Mouse (Mus musculus) embryo, embryonic 11.5 days (tissue): Measurements from ENCODE around the gene Ciao2a.

ENCODE experiments used
- DNase-seq: peaks from one replicate; pipeline ENCODE4 v3.0.0-alpha.2; 2012; ENCODE audit warnings: low read depth, low spot score

Gene Ciao2a

GRCm38 (mm10) chr9:66120106-66120505 is 6.3 kb upstream of the Ciao2a start:
- DNase-seq: no peak

DNA sequence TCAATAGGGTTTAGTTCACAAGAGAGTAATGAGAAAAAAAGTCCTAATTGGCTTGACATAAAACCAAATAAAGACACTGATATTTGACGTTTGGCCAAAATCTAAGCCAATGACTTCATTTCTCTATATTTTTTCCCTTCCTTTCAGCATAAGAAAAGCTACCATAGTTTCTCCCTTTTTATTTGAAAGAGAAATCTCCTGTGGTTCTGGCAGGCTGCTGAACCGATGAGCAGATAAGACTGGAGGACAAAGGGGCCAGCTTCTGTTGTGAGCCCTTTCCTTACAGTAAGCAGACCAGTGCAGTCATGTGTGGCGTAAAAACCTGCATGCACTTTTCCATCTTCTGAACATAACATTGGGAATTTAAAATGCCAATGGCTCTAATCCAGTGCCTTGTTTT is 5.5 kb upstream of the Ciao2a start:
- no peak for DNase-seq

GRCm38 (mm10) chr9:66121421-66121820 is 5.0 kb upstream of the Ciao2a start:
- no peak for DNase-seq

- no peak for DNase-seq
Observed at GRCm38 (mm10) chr9:66123648-66124047, 2.8 kb upstream of the Ciao2a start.

GRCm38 (mm10) chr9:66124111-66124531 is 2.3 kb upstream of the Ciao2a start:
- DNase-seq: no peak

DNA sequence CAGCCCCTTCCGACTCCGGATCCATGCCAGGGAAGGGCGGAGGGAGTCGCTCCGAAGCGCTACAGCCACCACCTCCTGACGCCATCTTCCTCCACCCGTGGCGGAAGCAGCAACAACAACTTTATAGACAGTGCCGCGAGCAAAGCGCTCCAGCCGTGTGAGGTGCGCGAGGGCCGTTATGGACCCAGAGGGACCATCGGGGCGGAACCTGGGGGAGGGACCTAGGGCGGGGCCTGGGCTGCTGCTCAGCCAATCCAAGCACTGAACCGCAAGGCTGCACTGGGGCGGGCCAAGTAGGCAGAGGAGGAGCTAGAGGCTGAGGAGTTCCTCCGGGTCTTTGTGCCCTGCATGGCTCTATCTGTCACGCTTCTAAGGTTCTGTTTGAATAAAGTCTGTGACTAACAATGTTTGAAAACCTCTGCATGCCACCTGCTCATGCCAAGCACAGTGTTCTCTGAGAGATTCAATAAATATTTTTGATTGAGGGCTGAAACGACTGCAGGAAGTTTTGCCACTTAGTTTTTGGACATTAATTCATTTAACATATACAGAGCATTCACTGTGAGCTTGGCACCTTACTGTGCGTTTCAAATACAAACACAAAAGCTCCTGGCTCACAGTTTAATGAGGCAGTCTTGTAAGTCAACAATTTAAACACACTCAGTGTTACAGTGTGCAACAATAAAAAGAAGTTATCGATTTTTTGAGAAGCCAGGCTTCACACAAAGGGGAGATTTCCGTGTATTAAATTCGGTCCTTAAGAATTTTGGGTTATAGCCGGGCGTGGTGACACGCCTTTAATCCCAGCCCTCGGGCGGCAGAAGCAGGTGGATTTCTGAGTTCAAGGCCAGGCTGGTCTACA is 1.5 kb upstream of the Ciao2a start:
- DNase-seq: peak; percentile 96

DNA sequence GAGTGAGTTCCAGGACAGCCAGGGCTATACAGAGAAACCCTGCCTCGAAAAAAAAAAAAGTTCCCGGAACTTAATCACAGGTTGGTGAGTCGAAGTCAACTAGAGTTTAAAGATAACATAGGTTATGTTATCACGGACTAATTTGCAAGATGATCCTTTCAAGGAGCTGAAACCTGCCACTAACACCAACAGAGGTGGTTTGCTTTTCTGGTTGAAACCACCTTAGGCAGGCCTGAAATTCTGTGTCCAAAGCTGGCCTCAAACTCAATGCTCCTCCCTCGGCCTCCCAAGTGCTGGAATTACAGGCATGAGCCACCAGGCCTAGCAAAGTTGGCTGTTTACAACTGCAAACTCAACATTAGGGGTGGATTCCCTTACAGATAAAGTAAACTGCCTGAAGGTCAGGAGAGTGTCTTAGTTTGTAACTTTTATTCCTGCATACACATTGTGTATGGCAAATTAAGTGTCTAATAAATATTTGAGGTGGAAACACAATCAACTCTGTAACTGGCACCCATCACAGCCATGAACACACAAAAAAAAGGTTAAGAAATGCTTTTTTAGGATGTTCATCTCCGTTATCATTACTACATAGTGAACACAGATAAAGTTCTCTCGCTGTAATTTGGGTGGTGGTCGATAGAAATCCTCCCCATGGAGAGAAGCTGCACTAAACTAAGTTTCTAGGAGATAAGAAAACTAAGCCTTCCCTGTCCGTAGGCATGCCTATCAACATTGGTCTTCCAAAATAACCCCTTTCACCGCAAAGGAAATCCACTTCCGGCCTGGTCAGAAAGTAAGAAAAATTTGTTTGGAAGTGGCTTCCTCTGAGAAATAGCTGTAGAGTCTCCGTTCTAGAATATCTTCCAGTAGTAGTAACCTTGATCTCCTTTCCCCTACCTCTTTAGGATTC is 612 bp upstream of the Ciao2a start:
- DNase-seq: no peak

- no peak for DNase-seq
Observed at GRCm38 (mm10) chr9:66127193-66127546, 759 bp downstream of the Ciao2a start.

GRCm38 (mm10) chr9:66127884-66128283 is 1.5 kb downstream of the Ciao2a start:
- DNase-seq: no peak

- no peak for DNase-seq
Observed at GRCm38 (mm10) chr9:66131466-66131865, 5.1 kb downstream of the Ciao2a start.

GRCm38 (mm10) chr9:66135967-66136366 is 9.6 kb downstream of the Ciao2a start:
- no peak for DNase-seq

GRCm38 (mm10) chr9:66138193-66138592 is 11.8 kb downstream of the Ciao2a start:
- DNase-seq: no peak

DNA sequence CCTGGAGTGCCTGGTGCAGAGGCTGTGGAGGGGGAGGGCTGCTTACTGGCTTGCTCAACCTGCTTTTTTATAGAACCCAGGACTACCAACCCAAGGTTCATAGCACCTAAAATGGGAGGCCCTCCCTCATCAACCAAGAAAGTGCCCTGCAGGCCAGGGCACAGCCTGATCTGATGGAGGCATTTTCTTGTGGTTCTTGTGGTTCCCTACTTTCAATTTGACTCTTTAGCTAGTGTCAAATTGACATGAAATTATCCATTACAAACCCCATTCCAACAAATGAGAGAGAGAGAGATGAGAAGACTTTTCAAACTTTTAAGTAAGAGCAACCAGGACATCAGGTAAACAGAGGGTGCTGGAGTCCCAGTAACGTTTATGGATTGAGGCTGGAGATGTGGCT is 15.9 kb downstream of the Ciao2a start:
- DNase-seq: no peak

DNA sequence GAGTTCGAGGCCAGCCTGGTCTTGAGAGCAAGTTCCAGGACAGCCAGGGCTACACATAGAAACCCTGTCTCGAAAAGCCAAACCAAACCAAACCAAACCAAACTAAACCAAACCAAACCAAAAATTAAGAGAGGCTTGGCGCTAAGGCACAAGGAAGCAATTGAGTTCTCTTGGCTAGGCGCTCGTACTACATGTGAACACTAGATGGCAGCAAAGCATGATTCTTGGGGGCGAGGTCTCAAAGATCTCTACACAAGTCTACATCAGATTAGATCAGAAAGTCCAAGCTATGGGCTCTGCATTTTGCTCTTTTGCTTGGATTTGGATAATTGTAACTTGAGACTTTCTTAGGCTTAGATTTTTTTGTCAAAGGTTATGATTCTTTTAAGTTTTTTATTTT is 17.8 kb downstream of the Ciao2a start:
- DNase-seq: peak; percentile 71

- DNase-seq: no peak
Observed at GRCm38 (mm10) chr9:66146141-66146540, 19.7 kb downstream of the Ciao2a start.

DNA sequence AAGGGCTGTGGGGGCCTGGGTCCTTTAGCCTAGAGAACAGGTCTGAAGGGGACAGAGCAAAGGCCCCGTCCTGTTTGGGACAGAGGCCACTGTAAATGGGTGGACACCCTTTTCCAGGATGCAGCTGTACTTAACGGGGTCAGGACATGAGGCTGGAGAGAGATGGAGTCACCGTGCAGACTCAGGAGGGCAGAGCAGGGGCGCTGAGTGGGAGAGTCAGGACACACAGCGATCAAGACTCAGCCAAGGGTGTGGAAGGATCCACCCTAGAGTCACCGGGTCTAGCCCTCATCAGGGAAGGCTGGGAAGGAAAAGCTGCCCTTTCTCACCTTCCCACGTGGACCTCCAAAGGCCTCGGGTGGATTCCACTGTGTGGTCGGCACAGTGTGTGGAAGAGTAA is 25.6 kb downstream of the Ciao2a start:
- DNase-seq: no peak

DNA sequence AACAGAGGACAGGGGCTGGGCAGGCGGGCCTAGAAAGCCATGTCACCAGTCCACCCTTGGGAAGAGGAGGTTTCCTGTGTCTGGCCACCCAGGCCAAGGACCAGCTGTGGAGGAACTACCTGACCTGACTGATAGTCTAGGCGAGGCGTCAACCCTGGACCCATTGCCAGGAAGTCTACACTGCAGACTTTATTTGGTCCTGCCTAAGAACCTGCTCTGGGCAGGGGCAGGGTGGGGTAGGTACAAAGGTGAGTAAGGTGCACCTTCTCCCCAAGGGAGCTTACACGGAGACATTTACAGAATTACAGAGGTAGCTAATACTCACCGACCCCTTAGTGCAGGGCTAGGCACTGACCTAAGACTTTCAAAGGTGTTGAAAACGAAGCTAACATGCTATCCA is 27.2 kb downstream of the Ciao2a start:
- DNase-seq: no peak

DNA sequence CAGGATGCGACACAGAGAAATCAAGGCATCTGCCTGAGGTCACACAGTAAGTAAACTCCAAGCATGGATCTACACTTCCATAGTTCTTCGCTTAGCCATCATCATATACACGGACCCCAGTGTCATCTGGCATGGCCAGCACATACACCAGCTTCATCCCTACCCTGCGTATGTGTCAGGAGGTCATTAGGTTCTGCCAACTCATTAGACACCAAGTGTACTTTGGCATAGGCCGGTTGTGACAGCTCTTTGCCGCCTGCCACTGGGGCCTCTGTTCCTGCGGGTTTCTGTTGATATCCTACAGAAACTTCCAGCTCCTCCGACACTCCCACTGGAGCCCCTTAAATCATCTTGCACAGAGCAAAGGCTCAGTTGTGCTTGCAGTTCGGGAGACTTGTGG is 27.6 kb downstream of the Ciao2a start:
- no peak for DNase-seq

GRCm38 (mm10) chr9:66155534-66155933 is 29.1 kb downstream of the Ciao2a start:
- no peak for DNase-seq

DNA sequence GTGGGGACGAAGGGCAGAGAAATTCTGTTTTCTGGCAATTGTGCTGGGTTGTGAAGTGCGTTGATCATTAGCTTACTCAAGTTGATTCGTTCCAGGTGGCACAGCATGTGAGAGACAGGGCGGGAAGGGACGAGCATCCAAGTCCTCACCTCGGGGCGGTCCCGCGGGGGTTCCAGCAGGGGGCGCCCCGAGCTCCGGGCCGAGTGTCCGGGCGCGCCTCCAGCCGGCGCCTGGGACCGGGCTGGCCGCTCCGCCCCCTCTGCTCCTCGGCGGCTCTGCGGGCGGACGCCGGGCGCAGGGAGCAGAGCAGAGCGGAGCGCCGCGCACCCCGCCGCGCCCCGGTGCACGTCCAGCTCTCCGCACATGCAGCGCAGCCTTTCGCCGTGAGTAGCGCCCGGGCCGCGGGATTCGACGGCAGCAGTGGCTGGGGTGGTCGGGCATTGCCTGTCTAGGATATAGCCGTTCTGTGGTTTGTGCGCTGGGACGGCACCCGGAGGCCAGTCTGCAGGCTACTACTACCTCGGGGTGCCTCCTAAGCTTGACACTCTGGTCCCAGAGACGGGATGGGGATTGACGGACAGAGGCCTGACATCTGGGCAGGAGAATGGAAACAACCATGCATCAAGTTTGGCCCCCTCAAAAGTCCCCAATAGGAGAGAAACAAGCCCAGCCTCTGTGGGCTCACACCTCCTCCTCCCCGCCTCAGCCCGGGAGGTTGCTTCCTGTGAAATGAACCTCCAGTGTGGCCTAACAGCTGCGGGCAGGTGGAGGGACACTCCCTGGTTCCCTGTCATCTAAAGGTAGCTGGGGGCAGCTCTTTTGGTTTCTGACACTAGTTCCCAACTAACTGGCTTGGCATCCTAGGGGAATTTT is 31.8 kb downstream of the Ciao2a start, which contains the start of gene Dapk2:
Gene Dapk2, plus strand, starts transcription at position 266 of the 873 bp plus-strand sequence.
- DNase-seq: peak; percentile 62

DNA sequence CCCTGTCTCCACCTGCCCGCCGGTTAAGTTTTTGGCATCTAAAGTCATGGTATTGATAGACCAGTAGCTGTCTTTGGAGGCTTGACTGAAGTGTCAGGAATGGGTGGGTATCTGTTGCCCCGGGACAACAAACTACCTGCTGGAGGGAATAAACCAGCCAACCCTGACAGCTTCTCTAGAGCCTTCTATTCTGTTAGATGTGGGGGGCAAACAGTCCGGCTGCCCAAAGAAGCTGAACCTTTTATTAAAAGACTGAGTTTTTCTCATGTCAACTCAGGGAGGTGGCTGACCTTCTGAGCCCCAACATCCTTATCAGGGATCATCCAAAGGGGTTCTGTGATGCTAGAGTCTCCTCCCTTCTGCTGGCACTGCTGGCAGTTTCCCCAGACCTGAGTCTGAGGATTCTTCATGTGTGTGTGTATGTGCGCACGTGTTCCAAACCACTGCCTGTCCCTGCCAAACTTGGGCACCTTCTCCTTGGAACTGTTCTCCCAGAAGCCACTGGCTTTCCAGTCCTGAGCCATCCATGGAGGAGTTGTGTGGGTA is 32.5 kb downstream of the Ciao2a start:
- DNase-seq: no peak
